Mouse (Mus musculus): ENCODE data around the gene Fbxo48. TPM values are rescaled to one million over a fixed set of nuclear protein-coding genes. Genes with fewer than 3 reads are reported as not detected.
A peak's percentile ranks its signal among the peaks of the same experiment; 100 is the strongest.

Fbxo48 gene
- polyA plus RNA-seq (2016; fragmentation: Nextera tagmentation; extraction: Ambion mirVana) = 1.1 and 1.6 TPM in 2 replicates

DNA sequence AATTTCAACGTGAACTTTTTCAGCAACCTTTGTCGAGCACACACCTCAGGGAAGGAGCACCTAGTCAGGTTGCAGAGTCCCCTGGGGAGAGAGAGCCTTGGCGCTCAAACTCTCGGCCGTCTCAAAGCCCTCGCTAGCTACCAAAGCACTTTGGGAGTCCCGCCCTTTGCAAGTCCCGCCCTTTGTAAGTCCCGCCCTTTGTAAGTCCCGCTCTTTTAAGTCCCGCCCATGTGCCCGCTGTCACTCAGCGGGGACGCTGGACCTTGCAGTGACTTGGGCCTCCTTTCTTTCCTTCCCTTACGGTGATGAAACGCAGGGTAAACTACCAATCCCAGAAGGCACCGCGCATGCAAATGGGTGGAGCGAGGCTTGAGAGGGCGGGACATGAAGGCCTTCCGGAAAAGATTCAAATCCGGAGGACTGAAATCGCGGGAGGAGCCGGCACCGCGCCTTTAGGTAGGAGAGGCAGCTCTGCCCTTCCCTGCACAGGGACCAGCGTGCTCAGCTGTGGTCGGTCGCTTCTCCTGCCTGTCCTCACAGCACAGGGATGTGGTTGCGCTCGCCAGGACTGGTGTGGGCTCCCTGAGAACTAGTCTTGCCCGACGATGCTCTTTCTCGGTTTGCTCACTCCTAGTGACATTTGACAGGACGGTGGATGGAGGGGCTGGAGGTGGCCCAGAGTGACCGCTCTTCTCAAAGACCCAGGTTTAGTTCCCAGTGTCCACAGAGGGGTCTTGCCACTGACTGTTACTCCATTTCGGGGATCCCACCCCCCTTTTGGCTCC is at the start of gene Fbxo48:
Gene Fbxo48, plus strand, starts transcription at position 400 of the 785 bp plus-strand sequence.
- H3K27me3 ChIP-seq (ENCODE audit: low read depth, poor library complexity, severe bottlenecking) = no peaks in the 10 kb centered on the region
- peak; percentile 91 for DNase-seq (ENCODE audit: low spot score)
- H3K36me3 ChIP-seq = no peaks in the 10 kb centered on the region
- H3K27ac ChIP-seq = peak within 1 kb of the TSS; percentile 86
- H3K4me1 ChIP-seq = no peaks in the 10 kb centered on the region; the same call in 1 of the 2 replicates
- WGBS = under 1% methylated on average over 38 of the region's 38 CpGs
- peak within 1 kb of the TSS; percentile 62 for H3K4me3 ChIP-seq
- H3K9me3 ChIP-seq (replicated peaks) = no peaks in the 10 kb centered on the region

GRCm38 (mm10) chr11:16904302-16905011 is 46.7 kb upstream of the Fbxo48 start:
- Histone ChIP-seq H3K4me3 (no peak overlapping the region), H3K27ac (no peak overlapping the region), H3K9me3 (replicated peaks) (no peaks in the 10 kb centered on the region), H3K4me1 (peaks cover 8% of the 10 kb centered on the region; the same call in 1 of the 2 replicates), H3K36me3 (no peaks in the 10 kb centered on the region), H3K27me3 (ENCODE audit: low read depth, poor library complexity, severe bottlenecking) (no peaks in the 10 kb centered on the region)
- WGBS = 79% methylated on average over 8 of the region's 8 CpGs
- DNase-seq (ENCODE audit: low spot score) = no peak

DNA sequence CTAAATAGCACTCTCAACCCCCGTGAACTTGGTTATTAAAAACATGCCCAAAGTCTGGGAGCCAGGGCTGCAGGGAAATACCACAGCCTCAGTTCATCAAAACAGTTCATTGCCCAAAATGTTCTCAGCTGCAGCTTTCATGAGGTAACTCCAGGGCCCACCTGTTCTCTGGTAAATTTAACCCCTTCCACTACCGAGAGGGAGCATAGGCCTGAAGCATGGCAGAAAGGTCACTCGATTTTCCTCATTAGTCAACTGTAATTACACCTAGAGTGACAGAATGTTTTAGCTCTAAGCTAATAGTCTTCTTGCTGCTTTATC is 46.2 kb upstream of the Fbxo48 start:
- 59% methylated on average over 3 of the region's 3 CpGs for WGBS
- Histone ChIP-seq H3K4me3 (no peak overlapping the region), H3K36me3 (no peaks in the 10 kb centered on the region), H3K9me3 (replicated peaks) (no peaks in the 10 kb centered on the region), H3K4me1 (peaks cover 8% of the 10 kb centered on the region; the same call in 1 of the 2 replicates), H3K27me3 (ENCODE audit: low read depth, poor library complexity, severe bottlenecking) (no peaks in the 10 kb centered on the region), H3K27ac (no peak overlapping the region)
- no peak for DNase-seq (ENCODE audit: low spot score)

DNA sequence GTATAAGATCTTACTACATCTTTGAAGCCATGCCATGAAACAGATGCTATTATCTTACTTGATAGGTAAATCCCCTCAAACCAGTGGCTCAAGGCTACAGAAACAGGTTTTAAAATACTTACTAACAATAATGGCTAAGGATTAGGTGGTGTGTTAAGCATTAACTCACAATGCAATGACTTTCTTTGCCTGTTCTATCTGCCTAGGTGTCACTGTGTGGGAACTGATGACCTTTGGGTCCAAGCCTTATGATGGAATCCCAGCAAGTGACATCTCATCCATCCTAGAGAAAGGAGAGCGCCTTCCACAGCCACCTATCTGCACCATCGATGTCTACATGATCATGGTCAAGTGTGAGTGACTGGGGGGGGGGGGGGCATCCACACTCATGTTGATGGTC is 44.6 kb upstream of the Fbxo48 start:
- WGBS = 98% methylated on average over 2 of the region's 2 CpGs
- DNase-seq (ENCODE audit: low spot score) = no peak

GRCm38 (mm10) chr11:16907517-16908129 is 43.6 kb upstream of the Fbxo48 start:
- Histone ChIP-seq H3K4me3 (no peak overlapping the region), H3K4me1 (peaks cover 8% of the 10 kb centered on the region; the same call in 1 of the 2 replicates), H3K9me3 (replicated peaks) (no peaks in the 10 kb centered on the region), H3K36me3 (no peaks in the 10 kb centered on the region), H3K27me3 (ENCODE audit: low read depth, poor library complexity, severe bottlenecking) (no peaks in the 10 kb centered on the region), H3K27ac (no peak overlapping the region)
- WGBS = 81% methylated on average over 1 of the region's 1 CpGs
- DNase-seq (ENCODE audit: low spot score) = no peak

More for the DNA sequence above, 44.6 kb upstream of the Fbxo48 start:
- H3K27ac ChIP-seq = no peak overlapping the region
- no peaks in the 10 kb centered on the region for H3K9me3 ChIP-seq (replicated peaks)
- H3K4me3 ChIP-seq = no peak overlapping the region
- H3K27me3 ChIP-seq (ENCODE audit: low read depth, poor library complexity, severe bottlenecking) = no peaks in the 10 kb centered on the region
- peaks cover 8% of the 10 kb centered on the region; the same call in 1 of the 2 replicates for H3K4me1 ChIP-seq
- H3K36me3 ChIP-seq = no peaks in the 10 kb centered on the region

GRCm38 (mm10) chr11:16914756-16915155 is 36.4 kb upstream of the Fbxo48 start:
- no peak overlapping the region for H3K4me3 ChIP-seq
- no peak overlapping the region for H3K27ac ChIP-seq
- H3K4me1 ChIP-seq = no peaks in the 10 kb centered on the region
- no peaks in the 10 kb centered on the region for H3K36me3 ChIP-seq
- H3K9me3 ChIP-seq (replicated peaks) = no peaks in the 10 kb centered on the region
- H3K27me3 ChIP-seq (ENCODE audit: low read depth, poor library complexity, severe bottlenecking) = no peaks in the 10 kb centered on the region
- 79% methylated on average over 3 of the region's 3 CpGs for WGBS
- no peak for DNase-seq (ENCODE audit: low spot score)

GRCm38 (mm10) chr11:16915850-16916249 is 35.3 kb upstream of the Fbxo48 start:
- DNase-seq (ENCODE audit: low spot score) = no peak
- 84% methylated on average over 5 of the region's 5 CpGs for WGBS
- Histone ChIP-seq H3K27me3 (ENCODE audit: low read depth, poor library complexity, severe bottlenecking) (no peaks in the 10 kb centered on the region), H3K36me3 (no peaks in the 10 kb centered on the region), H3K27ac (no peak overlapping the region), H3K4me1 (no peaks in the 10 kb centered on the region), H3K9me3 (replicated peaks) (no peaks in the 10 kb centered on the region), H3K4me3 (no peak overlapping the region)

DNA sequence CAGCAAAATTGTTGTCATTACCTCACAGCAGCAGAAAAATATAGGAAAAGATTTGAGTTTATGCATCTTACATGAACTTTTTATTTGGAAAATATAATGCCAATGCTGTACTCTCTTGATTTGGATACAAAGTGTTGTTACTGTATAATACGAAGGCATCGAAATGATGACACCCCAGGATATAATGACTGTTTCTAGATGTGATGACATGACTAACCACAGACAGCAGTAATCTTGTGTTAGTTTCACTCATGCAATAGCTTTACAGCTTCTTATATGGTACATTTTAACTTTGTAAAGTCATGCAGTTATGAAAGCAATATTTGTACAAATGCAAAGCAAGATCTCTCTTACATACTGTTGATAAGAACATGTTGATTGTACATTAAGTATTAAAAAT is 33.7 kb upstream of the Fbxo48 start:
- DNase-seq (ENCODE audit: low spot score) = no peak
- WGBS = 97% methylated on average over 2 of the region's 2 CpGs
- H3K4me1 ChIP-seq = no peaks in the 10 kb centered on the region

GRCm38 (mm10) chr11:16932159-16932558 is 19.0 kb upstream of the Fbxo48 start:
- no peaks in the 10 kb centered on the region for H3K27me3 ChIP-seq (ENCODE audit: low read depth, poor library complexity, severe bottlenecking)
- H3K27ac ChIP-seq = no peak overlapping the region
- no peaks in the 10 kb centered on the region for H3K4me1 ChIP-seq
- no peaks in the 10 kb centered on the region for H3K36me3 ChIP-seq
- 90% methylated on average over 3 of the region's 3 CpGs for WGBS
- no peak overlapping the region for H3K4me3 ChIP-seq
- no peak for DNase-seq (ENCODE audit: low spot score)
- H3K9me3 ChIP-seq (replicated peaks) = no peaks in the 10 kb centered on the region

More for the DNA sequence above, 33.7 kb upstream of the Fbxo48 start:
- H3K27me3 ChIP-seq (ENCODE audit: low read depth, poor library complexity, severe bottlenecking) = no peaks in the 10 kb centered on the region
- H3K27ac ChIP-seq = no peak overlapping the region
- H3K36me3 ChIP-seq = no peaks in the 10 kb centered on the region
- no peaks in the 10 kb centered on the region for H3K9me3 ChIP-seq (replicated peaks)
- H3K4me3 ChIP-seq = no peak overlapping the region

- 77% methylated on average over 6 of the region's 6 CpGs for WGBS
- no peak for DNase-seq (ENCODE audit: low spot score)
- Histone ChIP-seq H3K36me3 (no peaks in the 10 kb centered on the region), H3K4me3 (no peak overlapping the region), H3K27ac (no peak overlapping the region), H3K27me3 (ENCODE audit: low read depth, poor library complexity, severe bottlenecking) (no peaks in the 10 kb centered on the region), H3K4me1 (no peaks in the 10 kb centered on the region), H3K9me3 (replicated peaks) (no peaks in the 10 kb centered on the region)
These were observed 15.5 kb upstream of the Fbxo48 start for GRCm38 (mm10) chr11:16935577-16936236.

- no peak overlapping the region for H3K27ac ChIP-seq
- no peaks in the 10 kb centered on the region for H3K4me1 ChIP-seq
- no peak for DNase-seq (ENCODE audit: low spot score)
- H3K36me3 ChIP-seq = no peaks in the 10 kb centered on the region
- WGBS = 81% methylated on average over 4 of the region's 4 CpGs
- no peaks in the 10 kb centered on the region for H3K9me3 ChIP-seq (replicated peaks)
- H3K27me3 ChIP-seq (ENCODE audit: low read depth, poor library complexity, severe bottlenecking) = no peaks in the 10 kb centered on the region
- no peak overlapping the region for H3K4me3 ChIP-seq
These were observed 9.9 kb upstream of the Fbxo48 start for GRCm38 (mm10) chr11:16941103-16941793.

GRCm38 (mm10) chr11:16941973-16942452 is 9.2 kb upstream of the Fbxo48 start:
- no peaks in the 10 kb centered on the region for H3K4me1 ChIP-seq
- 85% methylated on average over 4 of the region's 4 CpGs for WGBS
- no peak for DNase-seq (ENCODE audit: low spot score)

More at GRCm38 (mm10) chr11:16941973-16942452, 9.2 kb upstream of the Fbxo48 start:
- no peak overlapping the region for H3K4me3 ChIP-seq
- H3K36me3 ChIP-seq = no peaks in the 10 kb centered on the region
- no peaks in the 10 kb centered on the region for H3K27me3 ChIP-seq (ENCODE audit: low read depth, poor library complexity, severe bottlenecking)
- H3K27ac ChIP-seq = no peak overlapping the region
- no peaks in the 10 kb centered on the region for H3K9me3 ChIP-seq (replicated peaks)

Data from limb, embryonic 10.5 days (tissue).